11 mouse cellular contexts compared by ENCODE assay signal in genomic region chr15:101070762-101071161, GRCm38 (mm10). TPM values are rescaled to one million over a fixed set of nuclear protein-coding genes. Genes with fewer than 3 reads are reported as not detected.
DNase-seq lines count a peak whose midpoint lies in the region; ATAC-seq and TF ChIP-seq lines count a peak whose summit lies in the region.
"Had no signal": no experiment of that assay in that cellular context is flagged by ENCODE, and none has a peak within 500 bp of the region (broad histone marks: within the 10 kb centered on the region; RNA-seq: fewer than 3 reads in every experiment).

No protein-coding gene starts in this region.

- no peaks in the 10 kb centered on the region for H3K9me3 ChIP-seq in embryonic facial prominence, embryonic 12.5 days
- H3K9me3 ChIP-seq in kidney, embryonic 16.5 days (ENCODE audit: low read length) = no peaks in the 10 kb centered on the region
- no peaks in the 10 kb centered on the region for H3K9me3 ChIP-seq in lung, postnatal 0 days (ENCODE audit: low read length)

- WGBS in embryonic facial prominence, embryonic 12.5 days = 28% methylated on average over 5 of the region's 5 CpGs
- 15% methylated on average over 5 of the region's 5 CpGs for WGBS in kidney, embryonic 16.5 days
- WGBS in lung, postnatal 0 days = 50% methylated on average over 5 of the region's 5 CpGs

- peak; percentile 73 for DNase-seq in lung, postnatal 0 days (ENCODE audit: low spot score)
- no peak for DNase-seq in right cerebral cortex, adult 2 months (ENCODE audit: low spot score in 2 of 2)
- no peak for DNase-seq in right cerebral cortex, adult 18-20 months
- no peak for DNase-seq in right cerebral cortex, postnatal 4 days
- DNase-seq: gastrocnemius, postnatal 10 days; right cerebral cortex, postnatal 25 days had no signal

- no peak overlapping the region; the same call in 1 of the 2 replicates for H3K4me2 ChIP-seq in embryonic facial prominence, embryonic 12.5 days (replicated peaks)
- peak overlapping the region; percentile 1; the same call in 1 of the 2 replicates for H3K4me2 ChIP-seq in kidney, embryonic 16.5 days (replicated peaks; ENCODE audit: low read depth, low read length)
- no peak overlapping the region for H3K4me2 ChIP-seq in lung, postnatal 0 days (replicated peaks; ENCODE audit: low read depth, low read length)

- TF ChIP-seq CTCF in lung, postnatal 0 days (IDR thresholded peaks at IDR 0.05) = no peak

- H3K4me1 ChIP-seq in brown adipose tissue, adult 24 weeks (ENCODE audit: control insufficient read depth, insufficient read depth, insufficient read length, low read length) = peaks cover 41% of the 10 kb centered on the region
- H3K4me1 ChIP-seq in embryonic facial prominence, embryonic 12.5 days = peaks cover 78% of the 10 kb centered on the region
- H3K4me1 ChIP-seq in kidney, embryonic 16.5 days (ENCODE audit: insufficient read depth, low read length) = peaks cover 99% of the 10 kb centered on the region
- H3K4me1 ChIP-seq in lung, postnatal 0 days (ENCODE audit: insufficient read depth, low read depth, low read length) = peaks cover 23% of the 10 kb centered on the region

- H3K9ac ChIP-seq in embryonic facial prominence, embryonic 12.5 days = 0 out of 2 replicates have a peak overlapping the region, but pooled peaks have one; percentile 2
- peak overlapping the region; percentile 46 for H3K9ac ChIP-seq in kidney, embryonic 16.5 days (replicated peaks; ENCODE audit: low read length)
- H3K9ac ChIP-seq in lung, postnatal 0 days (replicated peaks; ENCODE audit: low read depth) = no peak overlapping the region

- H3K4me3 ChIP-seq in brown adipose tissue, adult 24 weeks (ENCODE audit: insufficient read depth, low read depth, low read length) = no peak overlapping the region
- H3K4me3 ChIP-seq in embryonic facial prominence, embryonic 12.5 days = no peak overlapping the region
- no peak overlapping the region for H3K4me3 ChIP-seq in kidney, embryonic 16.5 days (ENCODE audit: low read length)
- H3K4me3 ChIP-seq in lung, postnatal 0 days (ENCODE audit: low read depth, low read length) = no peak overlapping the region

- H3K36me3 ChIP-seq in embryonic facial prominence, embryonic 12.5 days = no peaks in the 10 kb centered on the region
- H3K36me3 ChIP-seq in kidney, embryonic 16.5 days (ENCODE audit: insufficient read depth, low read length) = no peaks in the 10 kb centered on the region
- H3K36me3 ChIP-seq in lung, postnatal 0 days (ENCODE audit: insufficient read depth, low read length) = no peaks in the 10 kb centered on the region

- no peak; the same call in 1 of the 2 replicates for TF ChIP-seq EP300 in lung, postnatal 0 days (IDR thresholded peaks at IDR 0.05)

- ATAC-seq in embryonic facial prominence, embryonic 12.5 days (ENCODE audit: insufficient number of reproducible peaks, insufficient read depth, low FRiP score, low TSS enrichment) = no peak
- peak; percentile 59 for ATAC-seq in kidney, embryonic 16.5 days (ENCODE audit: low FRiP score, low TSS enrichment)
- ATAC-seq in lung, postnatal 0 days = peak; percentile 85
- ATAC-seq: midbrain, embryonic 16.5 days had no signal

- H3K27ac ChIP-seq in brown adipose tissue, adult 24 weeks (replicated peaks; ENCODE audit: low read depth, low read length) = 0 out of 2 replicates have a peak overlapping the region, but pooled peaks have one; percentile 63
- peak overlapping the region; percentile 80 for H3K27ac ChIP-seq in embryonic facial prominence, embryonic 12.5 days
- H3K27ac ChIP-seq in kidney, embryonic 16.5 days (ENCODE audit: low read length) = peak overlapping the region; percentile 88
- peak overlapping the region; percentile 62; the same call in 1 of the 2 replicates for H3K27ac ChIP-seq in lung, postnatal 0 days (ENCODE audit: low read length)

- no peaks in the 10 kb centered on the region for H3K27me3 ChIP-seq in embryonic facial prominence, embryonic 12.5 days
- H3K27me3 ChIP-seq in kidney, embryonic 16.5 days (ENCODE audit: insufficient read depth, low read length) = no peaks in the 10 kb centered on the region
- no peaks in the 10 kb centered on the region for H3K27me3 ChIP-seq in lung, postnatal 0 days (replicated peaks; ENCODE audit: insufficient read depth, low read length)

RNA-seq across cellular contexts. Expression of gene Fignl2, which starts 7.6 kb away (rescaled TPM):
- 2.9 and 3.0 TPM in 2 replicates for polyA plus RNA-seq in brown adipose tissue, adult 24 weeks (2012; ENCODE audit: insufficient read depth, insufficient read length, missing spikeins)
- 0.36 and 0.38 TPM in 2 replicates for polyA plus RNA-seq in embryonic facial prominence, embryonic 12.5 days (2016; fragmentation: Nextera tagmentation; extraction: Ambion mirVana)
- polyA plus RNA-seq in kidney, embryonic 16.5 days (2015; fragmentation: Nextera tagmentation; extraction: Ambion mirVana) = 0.26 and 0.35 TPM in 2 replicates
- polyA plus RNA-seq in lung, postnatal 0 days (2015; fragmentation: Nextera tagmentation; extraction: Ambion mirVana) = 0.48 and 0.60 TPM in 2 replicates

RNA-seq across cellular contexts. Expression of gene Gm47841, which starts 23.6 kb away (rescaled TPM):
- not detected in 2 replicates for polyA plus RNA-seq in brown adipose tissue, adult 24 weeks (2012; ENCODE audit: insufficient read depth, insufficient read length, missing spikeins)
- not detected in 2 replicates for polyA plus RNA-seq in embryonic facial prominence, embryonic 12.5 days (2016; fragmentation: Nextera tagmentation; extraction: Ambion mirVana)
- not detected in 2 replicates for polyA plus RNA-seq in kidney, embryonic 16.5 days (2015; fragmentation: Nextera tagmentation; extraction: Ambion mirVana)
- polyA plus RNA-seq in lung, postnatal 0 days (2015; fragmentation: Nextera tagmentation; extraction: Ambion mirVana) = not detected in 2 replicates
- polyA plus RNA-seq: cortical plate, adult 2 months; midbrain, embryonic 16.5 days had no signal

RNA-seq across cellular contexts. Expression of gene Ankrd33, which starts 44.8 kb away (rescaled TPM):
- not detected in 2 replicates for polyA plus RNA-seq in brown adipose tissue, adult 24 weeks (2012; ENCODE audit: insufficient read depth, insufficient read length, missing spikeins)
- not detected in 2 replicates for polyA plus RNA-seq in embryonic facial prominence, embryonic 12.5 days (2016; fragmentation: Nextera tagmentation; extraction: Ambion mirVana)
- not detected in 2 replicates for polyA plus RNA-seq in kidney, embryonic 16.5 days (2015; fragmentation: Nextera tagmentation; extraction: Ambion mirVana)
- polyA plus RNA-seq in lung, postnatal 0 days (2015; fragmentation: Nextera tagmentation; extraction: Ambion mirVana) = 0.13 TPM in 1 of 2 replicates, not detected in the other
- polyA plus RNA-seq: cortical plate, adult 2 months; midbrain, embryonic 16.5 days had no signal

RNA-seq across cellular contexts. Expression of gene Acvrl1, which starts 57.6 kb away (rescaled TPM):
- 9.4 and 13.7 TPM in 2 replicates for polyA plus RNA-seq in brown adipose tissue, adult 24 weeks (2012; ENCODE audit: insufficient read depth, insufficient read length, missing spikeins)
- polyA plus RNA-seq in embryonic facial prominence, embryonic 12.5 days (2016; fragmentation: Nextera tagmentation; extraction: Ambion mirVana) = 10.8 and 11.3 TPM in 2 replicates
- 20.6 and 24.4 TPM in 2 replicates for polyA plus RNA-seq in kidney, embryonic 16.5 days (2015; fragmentation: Nextera tagmentation; extraction: Ambion mirVana)
- polyA plus RNA-seq in lung, postnatal 0 days (2015; fragmentation: Nextera tagmentation; extraction: Ambion mirVana) = 159 and 168 TPM in 2 replicates
